Mouse (Mus musculus) left cerebral cortex, adult 18-20 months (tissue): ENCODE measurements around the gene Ppdpf. TPM values are rescaled to one million over a fixed set of nuclear protein-coding genes. Genes with fewer than 3 reads are reported as not detected.
"Not testable (repeated sequence)": the region's sequence is repeated elsewhere in the genome, so short reads cannot be mapped to it uniquely, and the experiment has no call there.

Source experiments
- DNase-seq, 2 experiments: peaks; one replicate each; pipeline ENCODE4 v3.0.0; 2021 to 2022; ENCODE audit warnings: low spot score in 2 of 2, mixed read lengths in 1 of 2
- total RNA-seq, 2 experiments: library from RNA; stranded (reverse); gene quantifications; 2 replicates each; pipeline ENCODE4 v1.2.3; 2021

The Ppdpf gene
- total RNA-seq, 2 experiments from 2014 or later = 74.7 to 76.8 TPM

DNA sequence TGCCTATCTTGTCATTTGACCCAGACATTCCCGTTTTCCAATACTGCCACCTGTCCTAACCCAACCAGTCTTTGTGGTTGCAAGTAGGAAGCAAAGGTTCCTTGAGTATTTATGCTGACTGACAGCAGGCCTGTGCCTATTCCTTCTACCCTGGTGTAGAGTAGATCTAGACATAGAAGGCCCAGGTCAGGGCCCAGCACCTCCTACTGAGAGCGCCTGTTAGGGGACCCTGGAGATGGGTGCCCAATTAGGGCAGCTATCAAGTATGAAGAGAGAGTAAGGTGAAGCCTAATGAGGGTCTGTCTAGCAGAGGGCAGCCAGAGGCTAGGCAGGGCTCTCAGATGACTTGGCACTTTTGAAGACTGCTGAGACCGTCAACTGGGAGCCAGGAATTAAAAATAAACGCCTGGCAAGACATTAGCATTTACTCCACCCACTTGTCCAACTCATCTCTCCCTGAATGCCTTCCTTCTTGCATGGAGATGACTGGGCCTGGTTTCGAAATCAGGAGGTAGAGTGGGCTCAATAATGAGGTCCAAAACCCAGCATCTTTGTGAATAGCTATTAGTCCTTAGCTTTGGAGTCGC is 29.2 kb upstream of the Ppdpf start:
- peak in 1 of 2 experiments; percentile 4 for DNase-seq

DNA sequence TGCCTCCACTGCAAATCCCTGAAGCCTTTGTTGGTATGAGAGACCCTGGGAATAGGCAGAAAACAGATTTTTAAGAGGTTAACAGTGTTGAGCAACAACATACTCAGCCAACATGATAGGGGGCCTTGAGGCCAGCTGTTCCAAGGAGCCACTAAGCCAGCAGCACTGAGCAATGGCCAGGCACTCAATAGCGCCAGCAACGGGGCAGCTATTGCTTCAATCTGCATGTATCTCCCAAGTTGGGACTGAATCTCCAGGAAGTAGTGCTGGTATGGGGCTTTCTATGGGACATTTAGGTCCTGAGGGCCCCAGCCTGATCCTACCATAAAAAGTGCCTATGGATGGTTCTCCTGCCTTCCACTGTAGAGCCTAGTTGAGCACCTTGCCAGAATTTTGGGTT is 28.6 kb upstream of the Ppdpf start:
- no peak for DNase-seq

DNA sequence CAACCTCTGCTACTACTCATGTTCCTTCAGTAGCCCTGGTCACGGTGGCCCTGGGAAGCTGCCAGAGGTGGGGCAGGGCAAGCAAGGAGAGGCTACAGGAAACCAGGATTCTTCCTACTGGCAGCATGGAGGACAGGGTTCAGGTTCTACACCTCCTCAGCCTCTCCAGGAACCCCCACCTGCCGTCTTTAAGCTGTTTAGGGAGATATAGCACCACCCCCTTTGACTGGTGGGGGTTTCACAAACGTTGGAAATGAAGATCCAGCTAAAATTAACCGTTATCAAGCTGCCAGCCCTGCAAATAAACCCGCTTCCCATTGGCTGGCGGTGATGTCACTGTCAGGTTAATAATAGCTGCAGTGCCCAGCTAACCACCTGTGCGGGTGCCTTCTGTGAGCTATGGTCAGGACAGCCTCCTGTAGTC is 27.9 kb upstream of the Ppdpf start:
- DNase-seq = peak in 1 of 2 experiments; percentile 76

DNA sequence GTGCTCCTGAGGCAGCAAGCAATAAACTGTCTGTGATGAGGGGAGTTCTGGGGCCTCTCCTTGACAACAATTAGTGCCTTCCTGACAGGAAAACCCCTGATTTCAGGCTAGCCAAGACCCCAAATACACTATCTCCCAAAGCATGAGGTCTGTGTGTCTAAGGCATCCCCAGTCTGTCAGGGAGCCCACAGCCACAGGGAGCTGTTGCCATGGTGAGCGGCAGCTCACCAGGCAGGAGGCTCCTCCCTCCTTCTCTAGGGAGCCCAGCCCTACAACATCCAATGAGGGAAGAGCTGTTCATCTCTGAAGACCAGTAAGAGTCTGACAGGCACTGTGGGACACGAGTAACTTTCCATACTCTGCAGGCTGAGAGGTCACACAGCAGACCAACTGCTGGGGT is 27.3 kb upstream of the Ppdpf start:
- DNase-seq = peak in 1 of 2 experiments; percentile 60

DNA sequence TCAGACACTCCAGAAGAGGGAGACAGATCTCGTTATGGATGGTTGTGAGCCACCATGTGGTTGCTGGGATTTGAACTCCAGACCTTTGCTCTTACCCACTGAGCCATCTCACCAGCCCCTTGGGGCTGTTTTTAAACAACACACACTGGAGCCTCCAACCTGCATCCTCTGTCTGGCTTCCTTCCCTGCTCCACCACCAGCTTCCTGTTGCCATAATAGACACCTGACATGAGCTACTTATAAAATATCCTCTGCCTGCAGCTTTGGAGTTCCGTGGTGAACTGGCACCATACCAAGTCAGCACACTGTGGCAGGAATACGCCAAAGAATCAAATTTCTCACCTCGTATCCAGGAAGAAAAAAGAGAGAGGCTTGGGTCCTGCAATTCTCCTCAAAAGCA is 26.2 kb upstream of the Ppdpf start:
- no peak for DNase-seq

DNA sequence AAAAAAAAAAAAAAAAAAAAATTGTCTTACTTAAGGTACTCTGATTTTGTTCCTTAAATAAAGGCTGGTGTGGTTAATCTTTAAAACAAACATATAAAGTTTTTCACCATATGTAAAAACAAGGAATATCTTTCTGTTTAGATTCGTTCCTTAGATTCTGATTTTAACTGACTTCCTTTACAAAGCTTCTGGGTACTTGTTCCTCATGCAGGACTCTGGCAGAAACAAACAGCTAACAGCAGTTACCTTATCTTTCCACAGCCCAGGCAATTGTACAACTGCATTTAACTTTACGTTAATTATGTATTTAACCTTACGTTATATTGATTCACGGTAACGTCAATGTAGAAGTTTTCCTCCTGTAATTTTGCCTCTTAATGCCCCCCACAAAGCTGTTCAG is 20.6 kb upstream of the Ppdpf start:
- DNase-seq = no peak

DNA sequence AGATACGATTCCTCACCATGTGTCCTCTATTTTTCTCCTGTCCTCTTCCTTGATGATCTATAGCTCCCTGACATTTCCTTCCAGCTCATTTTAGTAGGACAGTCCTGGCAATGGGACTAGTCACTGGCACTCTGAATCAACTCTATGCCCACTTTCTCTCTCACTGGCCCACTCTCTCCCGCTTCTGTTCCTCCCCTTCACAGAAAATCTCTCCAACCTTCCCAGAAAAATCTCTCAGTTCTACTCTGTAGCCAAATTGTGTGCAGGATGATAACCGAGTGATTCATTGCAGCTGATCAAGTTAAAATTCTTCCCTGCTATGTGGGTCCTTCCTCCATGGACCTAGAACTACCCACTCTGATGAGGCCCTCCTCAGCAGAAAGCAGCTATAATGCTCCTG is 12.4 kb upstream of the Ppdpf start:
- DNase-seq = no peak

DNA sequence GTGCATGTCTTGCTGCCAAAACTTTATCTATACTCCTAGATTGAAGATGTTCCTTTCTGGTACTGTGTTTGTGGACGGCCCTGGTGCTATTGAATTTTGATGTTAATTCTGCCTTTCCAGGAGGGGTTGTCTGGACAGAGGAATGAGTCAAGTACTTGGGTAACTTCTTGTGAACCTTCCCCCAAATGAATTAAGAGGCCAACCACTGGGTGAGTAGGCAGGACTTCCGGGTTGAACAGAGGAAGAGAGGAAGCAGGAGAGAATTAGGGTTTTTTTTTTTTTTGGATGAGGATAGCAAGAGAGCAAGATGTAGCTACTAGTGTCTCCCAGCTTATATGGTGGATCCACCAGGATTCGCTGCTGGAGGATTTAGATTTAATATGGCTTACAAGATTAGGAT is 9.0 kb upstream of the Ppdpf start:
- no peak for DNase-seq

DNA sequence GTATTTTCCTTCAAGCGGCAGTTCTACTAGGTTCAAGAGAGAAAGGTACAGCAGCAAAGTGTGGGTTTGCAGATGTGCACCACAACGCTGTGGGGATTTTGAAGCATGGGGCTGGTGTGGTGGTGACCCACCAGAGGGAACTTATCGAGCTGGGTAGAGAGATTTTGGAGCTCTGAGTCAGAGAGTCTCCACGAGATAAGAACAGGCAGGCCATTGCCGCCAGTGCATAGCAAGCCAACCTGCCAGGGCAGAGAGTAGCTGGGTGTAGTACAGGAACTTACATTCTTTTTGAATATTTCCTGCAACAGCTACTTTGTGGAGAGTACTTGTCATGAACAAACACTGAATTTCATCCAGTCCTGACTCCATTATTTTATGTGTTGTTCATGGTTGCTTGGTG is 8.6 kb upstream of the Ppdpf start:
- DNase-seq = no peak

DNA sequence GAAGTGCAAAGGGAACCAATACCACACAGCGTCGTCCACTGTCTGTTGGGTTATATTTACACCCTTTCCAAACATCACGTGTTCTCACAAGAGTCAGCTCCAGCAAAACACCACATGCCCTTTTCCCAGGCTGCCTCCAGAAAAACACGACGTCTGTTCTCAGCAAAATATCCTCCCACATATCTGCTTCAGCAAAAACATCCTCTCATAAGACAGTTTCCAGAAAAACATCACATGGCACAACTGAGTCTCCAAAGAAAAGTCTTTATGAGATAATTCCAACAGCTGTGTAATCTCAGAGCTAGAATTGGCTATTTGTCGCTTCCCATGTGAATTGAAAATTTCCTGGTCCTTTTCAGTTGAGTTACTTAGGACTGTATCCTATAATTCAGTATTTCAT is 6.1 kb upstream of the Ppdpf start:
- peak in 1 of 2 experiments; percentile 30 for DNase-seq

DNA sequence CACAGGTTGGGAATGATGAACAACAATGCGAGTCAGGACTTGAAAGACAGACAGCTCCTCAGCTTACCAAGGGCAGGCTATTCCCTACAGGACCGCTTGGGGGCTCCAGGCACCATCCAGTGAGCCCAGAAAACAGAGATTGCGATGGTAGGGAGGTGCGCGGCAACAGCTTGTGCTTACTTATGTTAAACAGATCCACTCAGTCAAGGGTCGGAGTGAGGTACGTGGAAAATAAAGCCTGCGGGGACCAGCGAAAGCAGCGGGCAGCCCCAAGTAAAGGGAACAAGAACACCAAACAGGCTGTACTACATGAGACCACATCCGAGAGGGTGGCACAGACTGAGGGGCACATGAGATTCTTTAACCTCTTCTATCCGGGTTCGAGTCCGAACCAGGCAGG is 412 bp upstream of the Ppdpf start:
- DNase-seq = peak; percentile 88 to 90

DNA sequence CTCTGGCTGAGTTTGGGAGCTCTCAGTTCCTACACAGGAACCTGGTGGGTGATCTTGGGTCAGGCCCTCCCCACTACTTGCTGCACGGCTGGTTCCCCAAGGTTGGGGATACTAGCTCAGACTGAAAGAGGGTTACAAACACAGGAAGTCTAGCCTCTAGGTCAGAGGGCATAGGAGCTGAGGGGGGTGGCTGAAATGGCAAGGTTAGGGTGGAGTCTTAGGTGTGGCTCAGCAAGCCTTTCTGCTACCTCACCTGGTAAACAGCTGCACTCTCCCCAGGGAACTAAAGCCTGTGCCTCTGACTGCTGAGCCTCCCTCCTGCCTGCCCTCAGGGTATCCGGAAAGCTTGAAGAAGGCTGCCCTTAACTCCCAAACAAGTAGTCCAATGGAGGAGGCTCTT is 1.6 kb downstream of the Ppdpf start:
- no peak for DNase-seq

DNA sequence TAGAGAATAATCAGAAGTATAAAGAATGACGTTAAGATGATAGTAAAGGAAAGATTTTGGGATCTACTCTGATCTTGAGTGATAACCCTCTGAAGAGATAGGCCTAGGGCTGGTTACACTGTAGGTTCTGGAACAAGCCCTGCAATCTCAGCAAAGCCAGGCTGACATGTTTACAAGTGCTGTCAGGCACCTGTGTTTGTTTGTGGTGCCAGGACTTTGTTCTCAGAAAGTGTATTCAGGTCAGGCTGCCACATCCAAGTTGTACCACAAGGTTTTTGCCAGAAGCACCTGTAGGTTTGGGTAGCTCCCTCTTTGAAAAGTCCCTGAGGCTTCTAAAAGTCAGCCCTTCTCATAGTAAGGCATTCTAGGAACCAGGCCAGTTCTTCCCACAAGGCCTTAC is 2.3 kb downstream of the Ppdpf start:
- DNase-seq = no peak

DNA sequence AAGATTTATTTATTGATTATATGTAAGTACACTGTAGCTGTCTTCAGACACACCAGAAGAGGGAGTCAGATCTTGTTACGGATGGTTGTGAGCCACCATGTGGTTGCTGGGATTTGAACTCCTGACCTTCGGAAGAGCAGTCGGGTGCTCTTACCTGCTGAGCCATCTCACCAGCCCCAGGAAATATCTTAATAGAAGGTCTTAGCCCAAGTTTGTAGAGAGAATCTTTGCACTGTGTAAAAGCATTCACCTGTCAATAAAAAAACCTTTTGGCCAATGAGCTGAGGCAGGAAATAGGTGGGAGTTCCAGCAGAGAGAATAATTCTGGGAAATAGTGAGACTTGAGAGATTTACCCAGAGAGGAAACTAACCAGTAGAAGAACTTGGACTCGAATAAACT is 4.3 kb downstream of the Ppdpf start:
- not testable (repeated sequence) for DNase-seq

DNA sequence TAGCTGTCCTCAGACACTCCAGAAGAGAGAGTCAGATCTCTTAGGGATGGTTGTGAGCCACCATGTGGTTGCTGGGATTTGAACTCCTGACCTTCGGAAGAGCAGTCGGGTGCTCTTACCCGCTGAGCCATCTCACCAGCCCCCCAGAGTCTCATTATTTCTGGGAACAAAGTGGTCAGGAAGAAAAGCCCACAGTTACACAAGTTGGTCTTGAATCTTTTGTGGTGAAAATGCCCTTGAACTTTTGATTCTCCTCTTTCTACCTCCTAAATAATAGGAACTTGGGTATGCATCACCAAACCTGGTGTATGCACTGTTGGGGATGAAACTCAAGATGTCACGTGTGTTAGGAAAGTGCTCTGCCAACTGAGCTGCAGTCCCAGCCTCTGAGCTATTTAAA is 4.9 kb downstream of the Ppdpf start:
- no peak for DNase-seq

DNA sequence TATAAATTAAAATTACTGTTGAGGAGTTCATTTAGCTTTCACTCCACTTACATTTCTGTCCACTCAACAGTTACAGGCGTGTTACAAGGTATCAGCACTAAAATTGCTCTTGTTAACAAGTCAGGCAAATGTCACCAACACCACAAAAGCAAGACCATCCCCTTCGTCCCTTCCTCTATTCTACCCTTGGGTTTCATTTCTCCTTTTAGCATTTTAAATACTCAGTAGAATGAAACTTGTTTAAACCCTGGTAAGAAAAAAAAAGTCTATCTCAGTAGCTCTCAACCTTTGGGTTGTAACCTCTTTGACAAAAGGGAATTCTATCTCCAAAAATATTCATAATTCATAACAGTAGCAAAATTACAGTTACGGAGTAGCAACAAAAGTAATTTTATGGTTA is 6.0 kb downstream of the Ppdpf start:
- no peak for DNase-seq

DNA sequence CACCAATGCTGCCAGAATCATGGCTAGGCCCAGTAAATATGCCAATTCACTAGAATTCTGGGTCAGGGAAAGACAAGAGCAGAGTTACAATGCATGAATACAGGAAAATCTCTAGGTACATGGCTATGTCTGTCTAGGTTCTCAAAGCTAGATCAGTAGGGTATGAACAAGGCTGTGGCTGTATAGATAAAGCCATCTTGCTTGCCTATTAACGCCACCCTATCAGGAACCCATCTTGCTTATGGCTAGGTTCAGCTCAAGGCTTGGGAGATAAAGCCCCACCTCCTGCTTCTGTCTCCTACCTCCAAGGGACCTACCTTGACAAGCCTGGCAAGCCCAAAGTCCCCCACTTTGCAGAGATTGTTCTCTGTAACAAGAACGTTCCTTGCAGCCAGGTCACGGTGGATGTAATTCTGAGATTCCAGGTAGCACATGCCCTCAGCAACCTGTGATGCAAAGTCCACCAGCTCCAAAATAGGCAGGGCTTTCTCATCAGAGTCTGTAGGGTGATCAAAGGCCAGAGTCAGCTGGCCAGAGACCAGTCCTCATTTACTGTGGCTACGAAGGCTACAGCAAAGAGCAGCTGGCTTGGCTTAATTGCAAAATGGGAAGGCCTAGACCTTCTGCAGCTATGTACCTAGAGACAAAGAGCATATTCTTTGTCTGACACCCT is 9.7 kb downstream of the Ppdpf start:
- DNase-seq = no peak

DNA sequence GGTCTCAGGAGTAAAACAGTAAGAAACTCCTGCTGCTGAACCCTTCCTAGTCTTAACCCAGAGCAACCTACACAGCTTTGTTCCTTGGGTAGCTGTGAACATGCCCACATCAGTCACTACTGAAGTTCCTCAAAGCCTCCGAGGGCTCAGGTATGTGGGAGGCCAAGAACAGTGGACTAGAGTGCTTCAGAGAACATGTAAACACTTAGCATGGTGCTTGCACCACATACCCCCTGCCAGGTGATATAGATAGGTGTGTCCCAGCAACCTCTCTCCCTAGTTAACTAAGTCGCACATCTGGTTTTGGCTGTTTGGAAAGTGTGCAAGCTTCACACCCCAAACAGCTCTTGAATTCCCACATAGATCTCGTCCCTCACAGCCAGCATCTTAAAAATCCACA is 14.6 kb downstream of the Ppdpf start:
- DNase-seq = no peak

DNA sequence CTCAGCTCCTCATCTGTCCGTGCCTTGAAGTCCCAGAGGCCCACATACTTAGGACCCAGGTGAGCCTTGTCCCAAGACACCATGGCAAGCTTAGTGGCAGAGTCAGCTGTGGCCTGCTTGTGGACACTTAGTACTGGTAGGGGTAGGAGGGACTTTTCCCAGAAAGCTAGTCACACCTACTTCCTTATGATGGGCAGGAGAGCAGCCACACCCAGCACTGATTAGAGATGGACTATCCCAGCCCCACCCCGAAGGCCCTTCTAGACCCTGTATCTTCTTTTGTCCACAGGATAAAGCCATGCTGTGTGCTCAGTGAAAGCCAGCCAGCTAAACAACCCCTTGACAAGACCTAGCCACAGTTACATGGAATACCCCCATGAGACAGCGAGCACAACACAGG is 15.4 kb downstream of the Ppdpf start, which contains the start of gene Ptk6:
TSS of gene Ptk6 (minus strand) at position 368 of the 400 bp plus-strand sequence.
- no peak for DNase-seq

DNA sequence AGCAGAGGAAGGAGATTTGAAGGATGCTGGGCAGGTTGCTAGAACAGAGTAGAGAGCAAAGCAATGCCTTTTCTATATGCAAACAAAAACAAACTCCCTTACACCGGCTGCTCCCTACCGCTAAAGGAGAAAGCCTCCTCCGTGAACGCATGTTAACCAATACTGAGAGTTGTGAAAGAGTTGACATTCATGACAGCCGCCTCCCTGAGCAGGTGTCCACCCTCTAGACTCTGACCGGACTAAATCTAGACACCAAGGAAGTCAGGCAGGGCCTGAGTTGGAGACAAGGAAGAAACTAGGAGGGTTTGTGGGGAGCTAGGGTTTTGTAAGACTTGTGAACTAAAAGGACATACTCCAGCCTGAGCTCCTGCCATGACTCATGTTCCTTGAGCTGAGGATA is 15.8 kb downstream of the Ppdpf start:
- DNase-seq = no peak

DNA sequence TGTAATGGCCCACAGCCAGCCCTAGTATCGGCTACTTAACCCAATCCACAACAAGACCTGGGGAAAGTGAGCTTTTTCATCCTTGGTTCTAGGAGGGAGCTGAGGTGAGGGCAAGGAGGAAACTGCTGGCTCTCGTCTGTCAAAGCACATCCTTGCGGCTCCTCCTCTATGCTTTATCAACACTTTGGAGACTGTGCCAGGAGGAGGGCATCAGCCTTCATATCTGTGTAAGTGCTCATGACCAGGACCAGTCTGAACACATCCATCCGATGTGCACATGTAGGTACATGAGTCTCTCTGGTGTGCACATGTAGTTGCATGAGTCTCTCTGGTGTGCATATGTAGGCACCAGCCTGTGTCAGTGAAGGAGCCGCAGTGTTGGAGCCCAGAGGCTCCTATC is 18.6 kb downstream of the Ppdpf start:
- no peak for DNase-seq

DNA sequence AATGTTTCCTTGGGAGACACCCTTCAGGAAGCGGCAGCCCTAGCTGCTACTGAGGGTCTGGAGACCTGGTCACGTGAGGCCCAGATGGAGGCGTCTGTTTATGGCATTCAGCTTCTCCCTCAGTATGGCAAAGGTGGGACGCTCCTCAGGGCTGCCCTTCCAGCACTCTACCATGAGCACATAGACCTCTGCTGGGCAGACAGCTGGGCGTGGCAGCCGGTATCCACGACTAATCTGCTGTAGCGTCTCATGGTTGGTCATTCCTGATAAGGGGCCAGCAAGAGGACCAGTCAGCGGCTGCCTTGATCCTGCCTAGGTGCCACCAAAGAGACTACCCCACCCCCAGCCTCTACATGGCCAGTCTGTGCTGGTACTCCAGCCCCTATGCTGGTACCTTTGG is 19.1 kb downstream of the Ppdpf start:
- DNase-seq = no peak

DNA sequence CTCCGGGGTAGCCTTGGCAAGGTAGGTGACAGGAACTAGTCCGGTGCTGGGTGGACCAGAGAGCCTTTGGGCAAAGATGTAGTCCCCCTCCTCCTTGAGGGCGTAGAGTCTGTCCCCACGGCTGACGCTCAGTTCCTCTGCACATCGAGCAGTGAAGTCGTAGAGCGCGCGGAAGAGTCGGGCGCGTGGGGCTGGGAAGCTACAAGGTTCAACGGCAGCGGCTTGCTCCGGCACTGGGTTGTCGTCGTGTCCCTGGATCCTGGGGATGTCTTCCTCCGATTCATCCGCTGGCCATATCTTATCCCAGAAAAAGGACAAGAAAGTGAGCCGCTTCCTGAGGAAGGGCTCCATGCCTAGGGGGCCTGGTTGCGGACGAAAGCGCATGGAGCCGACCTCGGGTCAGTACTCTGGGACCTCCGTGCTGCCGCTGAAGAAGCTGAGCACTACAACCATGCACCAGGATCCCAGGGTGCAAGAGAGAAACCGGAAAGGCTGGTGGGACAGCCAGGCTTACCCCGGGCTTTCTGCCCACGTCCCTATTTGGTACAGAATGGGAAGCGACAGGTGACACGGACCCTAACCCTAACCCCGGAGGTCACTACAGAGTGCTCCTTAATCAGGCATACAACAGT is 25.5 kb downstream of the Ppdpf start:
- DNase-seq = no peak
